Mouse (Mus musculus): Measurements from ENCODE around the gene Ube2q1.

Ube2q1 gene

DNA sequence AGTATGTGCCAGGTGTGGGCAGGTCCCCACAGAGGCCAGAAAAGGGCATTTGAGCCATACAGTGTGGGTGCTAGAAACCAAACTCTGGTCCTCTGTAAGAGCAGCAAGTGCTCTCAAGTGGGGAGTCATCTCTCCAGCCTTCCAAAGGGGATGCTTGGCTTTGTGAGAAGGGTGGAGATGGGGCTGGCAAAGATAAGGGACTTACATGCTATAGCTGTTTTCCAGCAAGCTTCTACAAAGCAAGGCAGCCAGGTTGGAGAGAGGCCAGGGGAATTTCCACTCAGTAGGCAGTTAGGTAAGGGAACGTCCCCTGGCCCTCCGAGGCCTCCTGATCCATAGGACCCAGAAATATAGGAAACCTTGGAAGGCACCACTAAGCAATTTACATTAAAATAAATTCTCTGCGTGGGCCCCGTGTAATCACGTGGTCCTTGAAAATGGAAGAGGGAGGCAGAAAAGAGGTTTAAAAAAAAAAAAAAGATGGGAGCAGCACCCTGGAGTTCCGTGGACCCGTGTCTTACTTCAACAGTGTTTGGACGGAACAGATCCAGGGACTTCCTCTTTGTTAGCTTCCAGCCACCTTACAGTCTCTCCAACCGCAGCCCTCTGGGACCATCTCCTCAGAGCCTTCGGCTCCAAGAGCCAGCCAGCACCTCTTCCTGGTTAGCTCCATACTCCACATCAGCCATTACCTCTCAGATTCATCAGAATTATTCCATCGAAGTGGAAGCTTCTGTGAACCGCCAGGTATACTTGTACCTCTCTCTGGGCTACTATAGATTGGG, 47.1 kb downstream of the Ube2q1 start:
- in situ Hi-C loops (cut with MboI, MseI), result no loop called here

DNA sequence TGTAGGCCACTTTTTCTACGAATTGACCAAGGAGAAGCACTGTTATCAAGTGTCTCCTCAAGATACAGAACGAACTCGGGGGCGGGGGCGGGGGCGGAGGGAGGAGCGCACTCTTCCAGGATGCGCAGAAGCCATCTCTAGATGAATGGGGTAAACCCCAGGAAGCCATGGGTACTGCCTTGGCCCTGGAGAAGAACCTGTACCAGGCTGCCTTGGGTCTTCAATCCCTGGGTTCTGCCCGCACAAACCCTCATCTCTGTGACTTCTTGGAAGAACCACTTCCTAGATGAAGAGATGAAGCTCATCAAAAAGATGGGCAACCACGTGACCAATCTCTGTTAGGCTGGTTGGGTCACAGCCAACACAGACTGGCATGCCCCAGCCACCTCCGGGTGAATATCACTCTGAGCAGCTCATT, 47.7 kb downstream of the Ube2q1 start:
- in situ Hi-C loops (cut with MboI, MseI), result no loop called here

DNA sequence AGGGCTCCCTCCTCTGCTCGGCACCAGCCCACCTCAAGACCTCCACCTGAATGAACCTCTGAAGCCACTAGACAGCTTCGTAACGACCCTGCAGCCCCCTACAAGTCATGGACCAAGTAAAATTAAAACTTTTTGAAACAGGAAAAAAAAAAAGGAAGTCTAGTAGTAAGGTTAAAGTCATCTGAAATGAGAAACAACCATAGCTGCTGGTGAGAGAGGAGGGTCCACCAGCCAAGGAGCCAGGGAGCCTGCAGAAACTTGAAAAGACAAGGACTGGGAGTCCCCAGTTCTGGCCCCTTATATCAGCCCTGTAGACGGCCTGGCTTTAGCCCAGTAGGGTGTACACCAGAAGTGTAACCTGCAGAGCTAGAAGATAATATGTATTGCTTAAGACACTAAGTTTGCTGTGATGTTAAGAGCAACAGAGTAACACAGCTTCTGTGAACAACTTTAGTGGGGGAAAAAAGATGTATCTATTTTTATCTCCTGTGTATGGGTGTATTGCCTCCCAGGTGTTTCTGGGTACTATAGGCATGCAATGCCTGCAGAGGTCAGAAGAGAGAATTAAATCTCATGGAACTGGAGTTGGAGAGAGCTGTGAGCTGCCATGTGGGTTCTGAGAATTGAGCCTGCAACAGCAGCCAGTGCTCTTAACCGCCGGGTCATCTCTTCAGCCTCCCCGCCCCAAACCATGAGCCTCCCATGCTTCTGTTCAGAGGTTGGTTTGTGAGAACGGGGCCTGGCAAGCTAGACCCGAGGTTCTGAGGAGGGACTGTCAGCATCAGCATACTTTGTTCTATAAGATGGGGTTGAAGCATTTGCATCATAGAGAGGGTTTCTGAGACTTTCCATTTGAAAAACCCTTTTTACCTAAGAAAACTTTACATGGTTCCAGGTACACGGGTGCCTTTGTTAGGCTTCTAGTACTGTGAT, 48.4 kb downstream of the Ube2q1 start:
- in situ Hi-C loops (cut with MboI, MseI), result no loop called here

DNA sequence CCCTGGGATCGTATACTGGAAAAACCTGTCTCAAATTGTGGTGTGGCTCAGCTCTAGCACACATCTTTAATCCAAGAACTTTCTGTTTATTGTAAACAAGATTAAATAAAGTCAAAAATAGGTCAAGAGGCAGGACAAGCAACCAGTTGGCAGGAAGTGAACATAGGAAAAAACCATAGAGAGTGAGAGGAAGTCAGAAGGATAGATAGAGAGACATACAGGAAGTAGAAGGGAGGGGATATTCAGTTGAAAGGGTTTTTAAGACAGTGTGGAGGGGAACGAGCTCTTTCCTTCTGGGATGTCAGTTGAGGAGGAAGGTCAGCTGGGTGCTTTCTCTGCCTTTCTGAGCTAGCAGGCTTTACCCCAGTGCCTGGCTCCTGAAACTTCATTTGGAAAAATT, 50.2 kb downstream of the Ube2q1 start:
- in situ Hi-C loops (cut with MboI, MseI), result no loop called here

DNA sequence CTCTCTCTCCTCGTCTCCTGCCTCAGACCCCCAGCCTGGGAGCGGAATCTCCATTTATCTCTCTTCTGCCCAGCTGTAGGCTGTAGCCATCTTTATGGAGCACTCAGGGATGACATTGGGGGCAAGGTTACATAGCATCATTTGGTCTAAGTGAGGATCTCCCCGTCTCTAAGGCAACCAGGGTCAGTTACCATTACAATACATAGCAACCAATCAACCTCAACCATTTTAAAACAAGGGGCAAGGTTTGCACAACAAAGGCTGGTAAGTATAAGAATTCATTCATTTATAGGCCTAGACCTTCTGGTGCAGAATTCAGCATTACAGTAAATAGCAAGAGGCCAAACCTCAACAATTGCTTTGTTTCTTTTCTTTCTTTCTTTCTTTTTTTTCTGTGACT, 52.9 kb downstream of the Ube2q1 start:
- in situ Hi-C loops (cut with MboI, MseI), result no loop called here

DNA sequence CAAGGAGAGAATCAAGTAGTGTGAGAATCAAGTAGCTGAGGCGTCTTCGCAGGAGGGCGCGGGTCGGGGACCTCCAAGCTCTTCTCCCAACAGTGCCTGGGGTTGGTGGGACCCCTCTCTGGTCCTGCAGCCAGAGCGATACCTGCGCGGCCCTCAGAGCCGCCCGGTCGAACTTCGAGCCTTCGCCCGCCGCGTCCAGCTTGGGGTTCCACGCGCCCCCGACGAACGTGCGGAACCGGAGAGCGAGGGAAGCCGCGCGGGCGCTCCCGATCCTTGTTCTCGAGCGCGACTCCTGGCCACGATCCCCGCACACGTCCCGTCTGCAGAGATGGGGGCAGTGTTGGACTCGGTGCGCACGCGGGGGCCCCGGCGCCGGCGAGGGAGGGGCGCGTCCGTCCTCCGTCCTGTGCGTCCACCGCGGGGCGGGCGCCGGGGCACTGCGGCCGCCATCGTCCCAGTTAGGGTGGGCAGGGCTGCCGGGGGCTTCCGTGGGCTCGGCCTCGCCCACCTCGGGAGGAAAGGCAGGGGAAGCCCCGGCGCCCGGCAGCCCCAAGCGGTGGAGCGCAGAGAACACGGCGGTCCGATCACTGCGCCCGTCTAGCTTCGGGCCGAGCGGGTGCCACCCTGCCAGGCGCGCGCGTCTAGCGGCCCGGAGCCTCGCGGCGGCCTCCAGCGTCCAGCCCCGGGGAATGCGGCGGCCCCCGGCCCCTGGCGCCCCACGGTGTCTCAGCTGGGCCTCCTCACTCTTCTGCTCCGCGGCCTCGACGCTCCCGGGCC, 57.6 kb downstream of the Ube2q1 start, which contains the start of gene She:
Gene She (plus strand): TSS at position 556 of the 777 bp plus-strand sequence.
- in situ Hi-C loops (cut with MboI, MseI), result no loop called here
